8 mouse cellular contexts compared by ENCODE assay signal in the genomic region with DNA sequence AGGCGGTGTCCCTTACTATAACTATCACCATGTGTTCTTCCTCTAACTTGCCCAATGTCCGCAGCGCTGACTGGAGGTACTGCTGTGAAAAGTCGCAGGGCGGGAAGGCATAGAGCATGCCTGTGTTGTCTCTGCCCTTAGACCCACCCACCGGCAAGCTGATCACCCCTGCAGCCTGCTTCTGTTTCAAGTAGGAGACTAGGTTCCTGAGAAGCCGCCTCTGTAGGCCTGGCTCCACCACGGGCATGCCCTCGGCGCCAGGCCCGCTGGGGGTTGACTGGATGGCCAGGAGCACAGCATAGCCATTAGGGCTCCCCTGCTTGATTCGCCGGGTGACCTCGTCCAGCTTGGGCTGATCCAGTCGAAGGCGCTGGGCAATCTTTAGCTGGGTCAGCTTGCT. TPM values are rescaled to one million over a fixed set of nuclear protein-coding genes. Genes with fewer than 3 reads are reported as not detected.
DNase-seq lines count a peak whose midpoint lies in the region; ATAC-seq lines count a peak whose summit lies in the region.

No protein-coding gene starts in this region.

- DNase-seq in kidney, postnatal 4 days: peak; percentile 17 to 40
- DNase-seq in kidney, postnatal 14 days: no peak
- DNase-seq in R1 (ENCODE audit: low read depth, low spot score): peak; percentile 52
- DNase-seq in testis, postnatal 14 days (ENCODE audit: low spot score): peak; percentile 30
- DNase-seq in adrenal gland, adult 2 months: no peak
- DNase-seq in frontal cortex, adult 2 months (ENCODE audit: extremely low spot score in 1 of 2, low spot score in 1 of 2): no peak

- H3K36me3 ChIP-seq in forebrain, embryonic 13.5 days (ENCODE audit: poor library complexity, severe bottlenecking): peaks cover 77% of the 10 kb centered on the region
- peaks cover 82% of the 10 kb centered on the region for H3K36me3 ChIP-seq in liver, embryonic 12.5 days

- H3K27me3 ChIP-seq in forebrain, embryonic 13.5 days: no peaks in the 10 kb centered on the region
- no peaks in the 10 kb centered on the region for H3K27me3 ChIP-seq in liver, embryonic 12.5 days (replicated peaks)

- H3K4me2 ChIP-seq in forebrain, embryonic 13.5 days: peak overlapping the region; percentile 98
- peak overlapping the region; percentile 97 for H3K4me2 ChIP-seq in liver, embryonic 12.5 days

- peak overlapping the region; percentile 99 for H3K9ac ChIP-seq in forebrain, embryonic 13.5 days
- peak overlapping the region; percentile 98 for H3K9ac ChIP-seq in liver, embryonic 12.5 days

- ATAC-seq in forebrain, embryonic 13.5 days: no peak
- ATAC-seq in liver, embryonic 12.5 days: no peak

- peak overlapping the region; percentile 97 for H3K4me3 ChIP-seq in forebrain, embryonic 13.5 days
- H3K4me3 ChIP-seq in liver, embryonic 12.5 days: peak overlapping the region; percentile 98

- no peak overlapping the region for H3K27ac ChIP-seq in forebrain, embryonic 13.5 days
- H3K27ac ChIP-seq in liver, embryonic 12.5 days: 0 out of 2 replicates have a peak overlapping the region, but pooled peaks have one; percentile 10

- H3K9me3 ChIP-seq in forebrain, embryonic 13.5 days (replicated peaks): no peaks in the 10 kb centered on the region
- no peaks in the 10 kb centered on the region for H3K9me3 ChIP-seq in liver, embryonic 12.5 days (replicated peaks)

- WGBS in forebrain, embryonic 13.5 days: 52% methylated on average over 16 of the region's 16 CpGs
- WGBS in liver, embryonic 12.5 days (ENCODE audit: insufficient replicate concordance): 50% methylated on average over 16 of the region's 16 CpGs

- peaks cover 68% of the 10 kb centered on the region for H3K4me1 ChIP-seq in forebrain, embryonic 13.5 days
- peaks cover 63% of the 10 kb centered on the region for H3K4me1 ChIP-seq in liver, embryonic 12.5 days

RNA-seq across cellular contexts. Expression of a gene that starts 2.9 kb away (rescaled TPM):
- 14.0 and 14.2 TPM in 2 replicates for polyA plus RNA-seq in forebrain, embryonic 13.5 days (2015; fragmentation: Nextera tagmentation; extraction: Ambion mirVana)
- polyA plus RNA-seq in liver, embryonic 12.5 days (2016; fragmentation: Nextera tagmentation; extraction: Ambion mirVana): 8.8 and 11.3 TPM in 2 replicates
- 10 to 100 TPM; 27.4 to 32.9 TPM for total RNA-seq in adrenal gland, adult 2 months (2021)
- polyA plus RNA-seq in adrenal gland, adult 2 months (2012; rRNA removed): 11.2 and 12.7 TPM in 2 replicates
- 16.7 and 17.8 TPM in 2 replicates for polyA plus RNA-seq in frontal cortex, adult 2 months (2012; rRNA removed)

RNA-seq across cellular contexts. Expression of a gene that starts 7.5 kb away (rescaled TPM):
- polyA plus RNA-seq in forebrain, embryonic 13.5 days (2015; fragmentation: Nextera tagmentation; extraction: Ambion mirVana): 205 and 222 TPM in 2 replicates
- polyA plus RNA-seq in liver, embryonic 12.5 days (2016; fragmentation: Nextera tagmentation; extraction: Ambion mirVana): 232 and 233 TPM in 2 replicates
- 100 to 1,000 TPM; 284 to 321 TPM for total RNA-seq in adrenal gland, adult 2 months (2021)
- polyA plus RNA-seq in adrenal gland, adult 2 months (2012; rRNA removed): 20.4 and 36.8 TPM in 2 replicates
- polyA plus RNA-seq in frontal cortex, adult 2 months (2012; rRNA removed): 69.3 and 75.8 TPM in 2 replicates

Comparison
In these comparisons a context has a peak if more than half of its experiments do, and no peak if none do; other contexts are left out.
1. DNase-seq: peak in kidney, postnatal 4 days (2 of 2), R1 (single experiment) and testis, postnatal 14 days (single experiment); none in kidney, postnatal 14 days (single experiment), adrenal gland, adult 2 months (single experiment) and frontal cortex, adult 2 months (0 of 2).